Mouse (Mus musculus): ENCODE data around the gene Tmem259.

DNA sequence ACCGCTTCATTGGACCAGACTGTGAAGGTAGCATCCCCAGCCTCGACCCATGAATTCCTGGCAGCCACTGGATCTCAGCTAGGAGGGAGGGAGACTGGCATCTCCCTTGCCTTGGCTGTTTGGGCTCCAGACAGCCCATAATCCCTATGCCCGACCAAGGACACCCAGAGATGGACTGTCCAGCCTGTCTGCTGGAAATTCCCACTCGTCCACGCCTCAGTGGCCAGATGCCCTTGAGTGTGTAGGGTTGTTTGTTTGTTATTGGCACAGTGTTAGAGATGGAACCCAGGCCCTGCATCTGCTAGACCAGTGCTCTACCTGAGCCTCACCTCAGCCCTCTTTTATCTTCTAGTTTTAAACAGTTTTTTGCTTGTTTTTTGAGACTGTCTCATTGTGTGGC, 18.8 kb downstream of the Tmem259 start:
- TF ChIP-seq EP300 (IDR thresholded peaks at IDR 0.05; ENCODE audit: low read depth) (no peak), CTCF (IDR thresholded peaks at IDR 0.05; ENCODE audit: low read depth) (no peak)
